Mouse (Mus musculus) NIH3T3 (cell line): Measurements from ENCODE around the gene 1190007I07Rik.

Source experiments
- DNase-seq: peaks from one replicate; pipeline ENCODE4 v3.0.0-alpha.2; 2012; ENCODE audit warnings: low read depth

The 1190007I07Rik gene

DNA sequence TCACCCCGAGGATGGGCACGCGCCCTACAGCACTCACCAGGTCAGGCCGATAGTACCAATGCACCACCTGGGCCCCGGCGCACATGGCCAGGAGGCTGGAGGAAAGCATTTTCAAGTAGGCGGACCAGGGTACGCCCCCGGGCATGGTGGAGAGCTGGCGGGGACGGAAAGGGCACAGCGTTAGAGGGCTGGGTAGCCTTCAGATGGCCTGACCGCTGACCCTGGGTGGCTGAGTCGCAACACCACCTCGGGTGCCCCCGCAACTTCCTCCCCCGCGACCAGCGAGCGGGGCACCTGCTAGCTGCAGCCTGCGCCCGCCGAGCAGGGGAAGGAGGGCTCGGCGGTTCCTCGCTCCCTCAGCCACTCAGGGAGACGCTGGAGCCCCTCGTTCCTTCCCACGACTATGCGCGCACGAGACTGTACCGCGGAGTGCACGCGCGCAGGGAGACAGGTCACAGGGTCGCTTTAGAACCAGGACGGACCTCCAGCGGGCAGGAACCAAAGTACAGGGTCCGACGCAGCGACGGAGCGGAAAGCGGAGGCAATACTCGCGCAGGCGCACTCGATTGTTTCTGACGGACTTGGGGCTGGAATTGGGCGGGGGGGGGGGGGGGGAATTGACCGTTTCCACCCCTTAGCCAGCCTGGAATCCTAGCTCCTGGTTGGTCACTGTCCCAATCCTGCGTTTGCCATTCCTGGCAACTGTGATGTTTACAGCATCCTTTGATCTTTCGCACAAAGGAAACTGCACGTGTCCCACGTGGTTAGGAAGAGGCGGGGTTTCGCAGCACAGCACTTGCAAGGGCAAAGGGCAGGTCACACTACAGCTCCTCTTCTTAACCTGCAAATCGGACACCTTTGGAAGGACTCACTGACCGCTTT is at the start of gene 1190007I07Rik:
1190007I07Rik (minus strand) TSS at position 558 of the 882 bp plus-strand sequence.
- DNase-seq, result peak; percentile 91

DNA sequence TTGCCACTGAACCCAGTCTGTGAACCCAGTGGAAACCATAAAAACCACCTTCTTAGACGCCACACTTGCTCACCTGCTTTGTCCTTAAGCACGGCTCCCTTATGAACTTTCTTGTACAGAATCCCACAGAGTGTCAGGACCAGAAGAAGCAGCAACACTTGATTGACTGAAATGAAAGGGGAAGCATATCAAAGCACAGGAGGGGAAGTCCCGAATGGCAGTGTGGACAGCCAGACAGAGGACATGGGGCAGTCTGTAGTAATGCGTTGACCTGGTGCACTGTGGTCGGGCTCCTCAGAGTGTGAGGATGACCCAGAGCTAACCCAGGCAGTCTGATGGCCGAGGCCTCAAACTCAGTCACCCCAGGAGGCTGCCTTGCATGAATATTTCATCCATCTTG is 47.2 kb upstream of the 1190007I07Rik start:
- no peak for DNase-seq

DNA sequence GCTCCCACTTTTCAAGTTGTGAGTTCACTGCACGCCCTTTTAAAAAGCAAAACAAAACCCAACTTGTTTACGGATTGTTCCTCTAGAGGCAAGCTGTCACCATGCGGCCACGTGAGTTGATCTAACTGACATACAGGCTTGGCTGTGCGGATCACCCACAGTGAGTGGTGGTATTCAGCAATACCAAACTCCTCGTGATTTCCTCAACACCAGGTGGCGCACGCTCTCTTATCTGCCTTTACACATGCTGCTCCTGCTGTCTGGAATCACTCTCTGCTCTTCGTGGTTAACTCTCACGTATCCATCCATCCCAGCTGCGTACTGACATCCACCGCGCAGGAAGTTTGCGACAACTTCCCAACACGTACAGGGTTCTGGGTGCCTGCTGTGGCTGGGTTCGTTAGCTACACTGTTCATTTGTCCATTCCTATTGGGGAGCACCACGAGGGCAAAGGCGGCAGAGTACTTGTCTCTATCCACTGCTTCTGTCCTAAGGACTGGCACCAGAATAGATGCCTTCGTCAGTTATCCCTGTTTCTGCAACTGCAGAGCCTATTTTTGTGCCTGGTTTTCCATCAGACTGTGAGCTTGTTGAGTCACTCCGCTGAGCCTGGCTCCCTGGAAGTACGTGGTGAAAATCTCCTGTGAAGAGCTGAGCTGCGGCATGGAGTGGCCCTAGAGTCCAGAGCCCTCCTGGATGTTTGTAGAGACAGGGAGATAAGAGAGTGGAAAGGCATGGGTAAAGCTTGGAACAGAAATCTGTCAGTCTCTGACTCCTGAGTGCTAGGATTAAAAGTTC is 43.6 kb upstream of the 1190007I07Rik start:
- peak; percentile 95 for DNase-seq

DNA sequence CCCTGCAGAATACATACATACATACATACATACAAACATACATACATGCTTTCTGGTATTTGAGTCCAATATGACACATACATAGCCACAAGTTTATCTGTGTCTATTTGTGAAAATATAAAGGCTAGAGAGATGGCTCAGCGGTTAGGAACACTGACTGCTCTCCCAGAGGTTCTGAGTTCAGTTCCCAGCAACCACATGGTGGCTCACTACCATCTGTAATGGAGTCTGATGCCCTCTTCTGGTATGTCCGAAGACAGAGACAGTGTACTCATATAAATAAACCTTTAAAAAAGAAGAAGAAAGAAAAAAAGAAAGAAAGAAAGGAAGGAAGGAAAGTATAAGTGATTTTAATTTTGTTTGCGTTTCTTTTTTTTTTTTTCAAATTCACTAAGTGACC is 42.9 kb upstream of the 1190007I07Rik start:
- DNase-seq, result no peak

DNA sequence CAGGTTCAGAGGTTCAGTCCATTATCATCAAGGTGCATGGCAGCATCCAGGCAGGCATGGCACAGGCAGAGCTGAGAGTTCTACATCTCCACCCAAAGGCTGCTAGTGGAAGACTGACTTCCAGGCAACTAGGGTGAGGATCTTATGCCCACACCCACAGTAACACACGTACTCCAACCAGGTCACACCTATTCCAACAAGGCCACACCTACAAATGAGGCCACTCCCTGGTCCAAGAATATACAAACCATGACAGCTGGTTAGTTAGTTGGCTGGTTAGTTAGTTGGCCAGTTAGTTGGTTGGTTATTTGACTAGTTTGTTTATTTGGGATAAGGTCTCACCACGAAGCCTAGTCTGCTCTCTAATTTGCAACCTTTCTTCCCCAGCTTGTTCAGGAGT is 40.3 kb upstream of the 1190007I07Rik start:
- DNase-seq, result no peak

DNA sequence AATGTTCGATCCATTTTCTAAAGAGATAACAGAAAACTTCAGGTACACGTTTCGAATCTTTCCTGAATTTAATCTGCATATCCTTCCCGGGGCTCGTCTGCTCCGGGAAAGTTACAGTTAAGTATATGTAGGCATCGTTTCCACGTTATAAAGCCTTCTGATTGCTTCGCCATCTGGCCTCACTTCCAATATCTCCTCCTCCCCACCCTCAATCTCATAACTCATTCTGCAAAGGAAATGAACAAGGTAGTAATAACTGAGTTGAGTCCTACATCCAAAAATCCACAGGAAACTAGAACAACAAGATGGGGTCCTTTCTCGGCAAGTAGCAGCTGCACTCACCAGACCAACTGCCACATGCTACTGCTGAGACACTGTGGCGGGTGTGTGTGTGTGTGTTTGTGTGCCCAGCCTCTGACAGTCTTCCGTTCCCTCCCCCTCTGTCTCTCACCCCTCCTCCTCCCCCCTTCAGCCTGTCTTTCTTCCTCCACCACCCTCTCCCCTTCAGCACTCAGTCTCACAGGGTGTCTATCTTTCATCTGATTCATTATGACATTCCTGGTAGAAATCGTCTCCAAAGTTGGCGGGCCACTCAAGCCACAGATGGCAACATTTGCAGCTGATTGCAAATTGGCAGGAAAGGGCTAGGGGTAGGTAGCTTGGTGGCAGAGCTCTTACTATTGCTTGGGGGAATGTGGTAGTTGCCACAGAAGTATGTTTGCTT is 39.4 kb upstream of the 1190007I07Rik start:
- no peak for DNase-seq

DNA sequence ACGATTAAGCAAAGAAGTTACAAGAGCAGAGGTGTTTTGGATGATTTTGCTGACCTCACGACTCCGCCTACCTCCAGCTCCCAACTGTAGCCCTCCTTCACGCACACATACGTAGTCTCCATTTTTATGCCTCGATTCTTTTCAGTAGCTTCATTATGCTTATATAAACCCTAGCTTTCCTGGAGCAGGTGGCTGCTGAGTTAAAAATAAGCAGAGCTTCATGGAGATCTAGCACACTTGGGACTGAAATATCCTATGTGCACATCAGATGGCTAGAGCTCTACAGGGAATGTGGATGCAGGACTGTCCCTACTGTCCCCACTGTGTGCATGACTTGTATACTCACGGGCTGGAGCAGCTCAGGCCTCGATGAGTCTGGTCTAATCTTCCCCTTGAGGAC is 38.8 kb upstream of the 1190007I07Rik start:
- DNase-seq, result no peak

DNA sequence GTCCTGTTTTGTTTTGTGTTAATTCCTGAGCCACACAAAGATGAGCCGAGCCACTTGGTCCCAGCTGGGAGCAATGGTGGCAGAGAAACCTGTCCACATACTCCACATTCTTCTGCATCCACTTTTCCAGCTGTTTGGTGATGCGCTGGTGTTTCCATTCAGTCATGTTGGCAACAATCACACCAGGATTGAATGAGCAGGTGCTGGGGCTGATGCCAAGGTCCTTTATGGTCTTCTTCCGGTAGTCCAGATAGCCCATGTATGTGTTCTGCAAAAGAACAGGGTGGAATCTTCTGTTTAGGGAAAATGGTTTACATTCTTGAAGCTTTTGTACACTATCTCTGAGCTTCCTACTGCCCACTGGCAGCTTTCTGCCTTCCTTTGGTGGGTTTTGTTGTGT is 31.6 kb upstream of the 1190007I07Rik start:
- DNase-seq, result no peak

DNA sequence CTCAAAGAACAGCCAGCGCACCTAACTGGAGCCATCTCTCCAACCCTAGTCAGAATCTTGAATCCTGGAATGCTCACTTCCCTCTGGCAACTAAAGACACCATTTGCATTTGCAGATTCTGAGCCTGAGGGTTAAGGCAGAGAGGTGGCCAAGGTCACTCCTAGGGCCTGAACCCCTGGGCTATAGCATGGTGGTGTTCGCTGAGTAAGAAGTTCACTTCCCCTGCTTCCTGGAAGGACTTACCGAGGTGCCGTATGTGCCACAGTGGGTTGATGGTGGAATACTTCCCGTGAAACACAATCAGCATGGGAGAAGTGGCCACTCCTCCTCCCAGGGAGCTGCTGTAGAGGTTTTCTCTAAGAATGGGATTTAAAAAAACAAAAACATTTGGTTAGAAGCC is 29.6 kb upstream of the 1190007I07Rik start:
- no peak for DNase-seq

DNA sequence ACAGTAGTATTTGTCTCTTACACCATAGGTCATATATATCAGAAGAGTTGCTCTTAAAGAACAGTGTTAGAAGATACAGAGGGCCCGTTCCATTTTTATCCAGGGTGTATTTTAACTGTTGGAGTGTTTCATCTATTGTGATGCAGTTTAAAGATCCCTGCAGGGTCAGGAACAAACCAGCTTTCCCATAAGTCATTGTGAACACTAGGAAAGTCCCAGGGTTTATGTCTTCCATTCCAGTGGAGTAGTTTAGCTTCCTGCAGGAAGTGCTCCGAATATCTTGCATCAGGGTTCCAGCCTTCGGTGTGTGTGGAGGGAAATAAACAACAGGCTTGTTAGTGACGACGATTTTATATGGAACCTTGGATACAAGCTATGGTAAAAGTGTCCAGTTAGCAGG is 28.2 kb upstream of the 1190007I07Rik start:
- no peak for DNase-seq

DNA sequence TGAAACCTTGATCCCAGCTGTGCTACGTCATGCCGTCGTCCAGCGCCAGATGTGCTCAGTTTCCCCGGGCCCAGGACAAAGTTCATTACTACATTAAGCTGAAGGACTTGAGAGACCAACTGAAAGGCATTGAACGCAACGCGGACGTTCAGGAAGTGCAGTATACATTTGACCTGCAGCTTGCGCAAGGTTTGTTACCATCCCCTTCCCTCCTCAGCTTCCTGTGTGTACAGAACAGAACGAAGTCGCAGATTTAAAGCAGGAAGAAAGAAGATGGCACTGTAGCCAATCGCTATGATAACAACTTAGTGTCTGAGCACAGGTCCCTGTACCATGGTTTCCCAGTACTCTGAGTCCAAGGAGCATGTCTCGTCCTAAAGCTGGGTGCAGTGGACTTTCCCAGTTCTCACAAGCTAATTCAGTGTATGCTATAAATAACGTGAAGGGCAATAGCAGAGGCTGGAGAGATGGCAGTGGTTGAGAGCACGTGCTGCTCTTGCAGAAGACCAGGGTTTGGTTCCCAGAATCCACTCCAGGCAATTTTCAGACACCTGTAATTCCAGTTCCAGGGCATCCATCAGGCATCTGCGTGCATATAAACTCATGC is 24.3 kb upstream of the 1190007I07Rik start:
- no peak for DNase-seq

DNA sequence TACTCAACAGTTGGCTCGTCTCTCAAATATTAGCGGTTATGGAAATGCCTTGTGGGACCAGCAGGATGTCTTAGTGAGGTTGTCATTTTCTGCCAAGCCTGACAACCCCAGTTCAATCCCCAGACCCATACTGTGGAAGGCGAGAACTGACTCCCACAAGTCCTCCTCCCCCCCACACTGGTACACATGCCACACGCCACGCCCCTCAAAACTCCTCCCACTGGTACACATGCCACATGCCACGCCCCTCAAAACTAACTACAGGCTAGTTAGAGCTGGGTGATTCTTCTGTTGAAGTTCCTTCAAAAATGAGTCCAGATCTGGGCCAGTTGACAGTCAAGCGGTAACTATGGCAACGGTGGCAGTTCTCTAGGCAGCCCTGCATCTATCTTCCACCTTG is 23.1 kb upstream of the 1190007I07Rik start:
- no peak for DNase-seq

DNA sequence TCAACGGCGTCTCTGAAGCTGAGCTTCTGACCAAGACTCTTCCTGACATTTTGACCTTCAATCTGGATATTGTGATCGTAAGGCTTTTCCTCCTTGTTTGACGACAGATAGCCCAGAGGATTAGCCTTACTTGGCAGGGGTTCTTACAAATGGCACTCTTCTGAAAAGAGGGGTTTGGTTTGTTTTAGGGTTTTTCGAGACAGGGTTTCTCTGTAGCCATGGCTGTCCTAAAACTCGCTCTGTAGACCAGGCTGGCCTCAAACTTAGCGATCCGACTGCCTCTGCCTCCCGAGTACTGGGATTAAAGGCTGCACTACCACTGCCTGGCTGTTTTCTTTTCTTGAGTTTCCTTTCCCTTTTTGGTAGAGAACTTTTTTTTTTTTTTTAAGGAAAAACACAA is 18.5 kb upstream of the 1190007I07Rik start:
- no peak for DNase-seq

DNA sequence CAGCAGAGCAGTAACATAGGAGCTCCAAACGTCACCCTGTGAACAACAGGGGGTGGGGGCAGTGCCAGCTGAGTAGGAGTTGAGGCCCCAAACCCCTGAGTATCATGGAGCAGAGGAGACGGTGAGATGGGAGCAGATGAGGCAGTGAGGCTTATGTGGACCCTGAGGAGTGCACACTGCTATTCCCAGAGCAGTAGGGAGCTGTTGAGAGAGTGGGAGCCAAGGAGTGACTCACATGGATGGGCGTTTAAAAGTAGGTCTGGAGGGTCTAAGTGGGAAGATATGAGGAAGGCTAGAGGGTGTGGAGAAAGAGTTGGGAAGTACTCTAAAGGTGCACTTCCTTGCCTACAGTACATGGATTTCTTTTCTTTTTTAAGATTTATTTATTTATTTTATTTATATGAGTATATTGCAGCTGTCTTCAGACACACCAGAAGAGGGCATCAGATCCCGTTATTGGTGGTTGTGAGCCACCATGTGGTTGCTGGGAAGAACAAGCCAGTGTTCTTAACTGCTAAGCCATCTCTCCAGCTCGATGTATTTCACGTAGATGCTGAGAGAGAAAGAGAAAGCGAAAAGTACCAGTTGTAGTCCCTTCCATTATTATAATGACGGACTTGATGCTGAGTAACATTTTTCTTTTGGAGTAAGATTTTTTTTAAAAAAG is 16.1 kb upstream of the 1190007I07Rik start:
- DNase-seq, result no peak

DNA sequence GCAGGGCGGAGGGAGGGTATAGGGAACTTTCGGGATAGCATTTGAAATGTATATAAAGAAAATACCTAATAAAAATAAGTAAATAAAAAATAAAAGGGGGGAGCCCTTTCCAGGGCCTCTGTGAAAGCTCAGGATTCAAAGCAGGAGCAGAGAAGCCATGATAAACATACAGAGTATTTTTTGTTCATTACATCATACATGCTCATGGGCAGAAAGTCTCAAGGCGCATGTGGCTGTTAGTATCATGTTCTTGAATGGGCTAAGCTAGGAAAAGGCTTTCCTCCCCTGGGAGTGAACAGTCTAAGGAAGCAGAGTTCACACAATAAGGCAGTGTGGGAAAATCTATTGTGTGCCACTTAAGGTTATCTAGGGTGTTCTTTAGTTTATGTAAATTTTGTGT is 13.3 kb upstream of the 1190007I07Rik start:
- no peak for DNase-seq

DNA sequence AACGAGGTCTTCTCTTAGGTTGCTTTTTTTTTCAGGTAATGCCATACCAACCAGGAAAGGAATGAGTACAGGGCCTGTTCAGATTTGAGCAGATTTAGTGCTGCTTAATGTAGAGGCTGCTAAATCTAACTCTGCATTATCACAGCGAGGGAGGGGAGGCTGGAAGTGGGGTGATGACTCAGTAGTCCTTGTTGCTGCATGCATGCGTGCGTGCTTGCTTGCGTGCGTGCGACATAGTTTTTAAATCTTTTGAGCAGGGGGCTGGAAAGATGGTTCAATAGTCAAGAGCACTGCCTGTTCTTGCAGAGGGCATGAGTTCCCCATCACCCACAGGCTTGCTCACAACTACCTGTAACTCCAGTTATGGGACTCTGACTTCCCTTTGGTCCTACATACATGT is 11.3 kb upstream of the 1190007I07Rik start:
- DNase-seq, result no peak

DNA sequence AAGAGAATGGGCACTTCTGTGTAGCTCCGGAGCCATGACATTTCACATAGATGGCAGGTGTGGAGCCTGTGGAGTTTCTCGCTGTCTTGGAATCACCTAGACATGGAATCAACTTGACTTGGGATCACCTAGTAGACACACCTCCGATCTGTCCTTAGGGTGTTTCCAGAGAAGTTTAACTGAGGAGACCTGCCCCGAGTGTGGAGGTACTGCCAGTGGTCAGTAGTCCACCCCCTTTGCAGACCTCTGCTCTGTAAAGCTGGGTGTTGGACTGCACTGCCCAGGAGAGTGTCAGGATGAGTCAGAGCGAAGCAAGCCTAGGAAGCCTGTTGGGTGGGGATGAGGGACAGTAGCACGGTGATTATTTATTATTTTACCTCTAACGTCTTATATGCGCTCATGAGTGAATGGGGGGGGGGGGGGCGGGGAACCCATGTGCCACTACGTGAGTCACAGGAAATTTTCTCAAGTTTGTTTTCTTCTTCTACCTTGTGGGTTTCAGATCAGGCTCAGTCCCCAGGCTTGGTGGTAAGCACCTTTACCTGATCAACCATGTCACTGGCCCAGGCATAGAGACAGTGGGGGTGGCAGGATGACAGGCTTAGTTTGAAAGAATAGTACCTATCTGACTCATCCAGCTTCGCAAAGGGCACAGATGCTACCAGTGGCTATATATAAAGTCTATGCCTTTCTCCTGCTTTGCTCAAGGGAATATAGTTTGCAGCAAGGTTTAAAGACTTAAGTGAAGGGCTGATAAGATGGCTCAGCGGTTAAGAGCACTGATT is 9.7 kb upstream of the 1190007I07Rik start:
- DNase-seq, result no peak

DNA sequence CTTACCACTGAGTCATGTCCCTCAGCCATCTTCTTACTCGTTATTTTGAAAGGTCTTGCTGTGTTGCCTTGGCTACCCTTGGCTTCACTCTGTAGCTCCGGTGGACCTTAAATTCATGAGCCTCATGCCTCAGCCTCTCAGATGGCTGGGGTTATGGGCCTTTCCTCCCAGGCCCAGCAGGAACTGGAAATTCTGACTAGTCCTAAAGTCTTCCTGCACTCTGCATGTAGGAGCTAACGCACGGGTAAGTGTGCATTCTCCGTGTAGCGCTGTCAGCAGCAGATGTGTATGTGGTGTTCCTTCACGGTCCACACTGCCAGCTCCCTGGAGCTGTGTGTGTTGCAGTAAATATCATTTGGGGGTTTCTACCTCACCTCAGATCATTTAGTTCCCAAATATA is 8.1 kb upstream of the 1190007I07Rik start:
- peak; percentile 30 for DNase-seq

DNA sequence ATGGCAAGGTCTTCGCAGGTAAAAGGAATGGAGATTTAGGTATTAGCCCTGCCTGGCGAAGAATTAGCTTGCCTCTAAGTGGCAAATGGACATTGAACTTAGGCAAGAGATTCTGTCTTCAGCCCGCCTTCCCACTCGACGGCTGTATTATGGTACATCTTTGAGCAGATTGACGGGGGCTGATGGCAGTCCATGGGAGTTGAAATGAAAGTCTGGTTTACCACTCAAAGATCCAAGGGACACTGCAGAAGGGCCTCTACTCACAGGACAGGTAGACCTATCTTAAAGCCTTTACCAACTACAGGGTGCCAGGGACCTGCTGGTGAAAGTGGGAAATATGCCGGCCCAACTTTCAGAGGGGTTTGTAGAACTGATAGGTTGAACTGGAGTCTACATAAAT is 7.5 kb upstream of the 1190007I07Rik start:
- DNase-seq, result peak; percentile 15

DNA sequence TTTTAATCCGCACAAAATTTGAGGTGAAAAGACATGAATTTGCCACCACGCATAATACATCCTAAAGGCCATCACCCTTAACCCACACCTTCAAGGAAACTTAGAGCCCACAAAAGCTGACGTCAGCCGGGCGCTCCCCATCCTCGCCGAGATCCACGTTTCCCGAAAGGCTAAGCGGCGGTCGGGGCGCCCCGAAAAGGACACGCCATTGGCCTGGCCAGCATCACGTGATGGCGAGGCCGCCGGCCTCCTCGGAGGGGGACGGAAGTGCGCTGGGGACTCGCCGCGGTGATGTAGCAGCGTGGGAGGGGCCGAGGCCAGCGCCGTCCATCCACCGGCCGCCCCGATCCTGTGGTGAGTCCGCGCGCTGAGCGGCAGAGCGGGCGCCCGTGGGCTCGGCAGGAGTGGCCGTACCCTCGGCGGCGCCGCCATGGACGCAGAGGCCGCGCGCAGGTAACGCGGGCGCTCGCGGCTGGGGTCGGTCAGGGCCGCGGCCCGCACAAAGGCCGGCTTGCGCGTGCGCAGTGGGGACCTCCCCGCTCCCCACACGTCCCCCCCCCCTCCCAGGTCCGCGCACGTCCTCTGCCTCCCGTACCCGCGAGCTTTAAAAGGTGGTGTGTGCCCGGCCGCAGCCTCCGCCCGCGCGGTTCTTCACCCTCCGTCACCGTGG is 6.7 kb upstream of the 1190007I07Rik start, which contains the start of gene Tdg:
Tdg (plus strand) TSS at position 243 of the 670 bp plus-strand sequence.
- peak; percentile 98 for DNase-seq
